Mouse (Mus musculus): ENCODE data around the gene Alyref2. TPM values are rescaled to one million over a fixed set of nuclear protein-coding genes. Genes with fewer than 3 reads are reported as not detected.
"Not testable (repeated sequence)": the region's sequence is repeated elsewhere in the genome, so short reads cannot be mapped to it uniquely, and the experiment has no call there.

Alyref2 gene
- polyA plus RNA-seq, 1 experiment from 2014 or later, result 12.8 TPM

DNA sequence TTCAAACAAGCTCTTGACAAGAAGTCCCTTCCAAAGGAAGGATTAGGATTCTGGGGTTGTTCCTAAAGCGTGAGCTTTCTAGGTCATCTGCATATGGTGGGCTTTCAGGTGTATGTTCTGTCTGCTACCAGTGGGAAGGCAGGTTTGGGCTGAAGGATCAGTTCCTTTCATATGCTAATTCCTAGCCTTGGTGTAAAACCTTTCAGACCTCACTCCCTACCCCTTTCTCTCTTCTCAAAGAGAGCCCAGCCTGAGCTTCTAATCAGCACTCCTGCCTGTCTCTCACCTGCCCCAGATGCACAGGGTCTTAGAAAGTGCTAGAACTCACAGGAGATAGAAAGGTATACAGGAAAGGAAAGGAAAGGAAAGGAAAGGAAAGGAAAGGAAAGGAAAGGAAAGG is 31.8 kb upstream of the Alyref2 start:
- ATAC-seq (ENCODE audit: extremely low read depth, insufficient number of reproducible peaks, low FRiP score, low TSS enrichment), result no peak
- H3K27me3 ChIP-seq (replicated peaks), result no peaks in the 10 kb centered on the region
- peaks cover 22% of the 10 kb centered on the region for H3K4me1 ChIP-seq
- H3K9me3 ChIP-seq, result no peaks in the 10 kb centered on the region
- no peak overlapping the region for H3K27ac ChIP-seq (replicated peaks)
- H3K4me3 ChIP-seq, result no peak overlapping the region
- H3K36me3 ChIP-seq, result no peaks in the 10 kb centered on the region
- no peak overlapping the region for H3K4me2 ChIP-seq
- WGBS, result 69% methylated on average over 1 of the region's 1 CpGs
- no peak overlapping the region for H3K9ac ChIP-seq

DNA sequence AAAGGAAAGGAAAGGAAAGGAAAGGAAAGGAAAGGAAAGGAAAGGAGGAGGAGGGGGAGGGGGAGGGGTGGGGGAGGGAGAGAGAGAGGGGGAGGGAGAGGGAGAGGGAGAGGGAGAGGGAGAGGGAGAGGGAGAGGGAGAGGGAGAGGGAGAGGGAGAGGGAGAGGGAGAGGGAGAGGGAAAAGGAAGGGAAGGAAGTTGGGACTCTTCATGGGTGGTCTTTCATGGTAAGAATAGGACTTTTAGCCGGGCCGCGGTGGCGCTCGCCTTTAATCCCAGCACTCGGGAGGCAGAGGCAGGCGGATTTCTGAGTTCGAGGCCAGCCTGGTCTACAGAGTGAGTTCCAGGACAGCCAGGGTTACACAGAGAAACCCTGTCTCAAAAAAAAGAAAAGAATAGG is 31.3 kb upstream of the Alyref2 start:
- 89% methylated on average over 8 of the region's 8 CpGs for WGBS
- H3K27ac ChIP-seq (replicated peaks); H3K9ac ChIP-seq; ATAC-seq (ENCODE audit: extremely low read depth, insufficient number of reproducible peaks, low FRiP score, low TSS enrichment); H3K27me3 ChIP-seq (replicated peaks); H3K36me3 ChIP-seq; H3K4me2 ChIP-seq; H3K9me3 ChIP-seq; H3K4me3 ChIP-seq: not testable (repeated sequence)
- H3K4me1 ChIP-seq, result peaks cover 22% of the 10 kb centered on the region

DNA sequence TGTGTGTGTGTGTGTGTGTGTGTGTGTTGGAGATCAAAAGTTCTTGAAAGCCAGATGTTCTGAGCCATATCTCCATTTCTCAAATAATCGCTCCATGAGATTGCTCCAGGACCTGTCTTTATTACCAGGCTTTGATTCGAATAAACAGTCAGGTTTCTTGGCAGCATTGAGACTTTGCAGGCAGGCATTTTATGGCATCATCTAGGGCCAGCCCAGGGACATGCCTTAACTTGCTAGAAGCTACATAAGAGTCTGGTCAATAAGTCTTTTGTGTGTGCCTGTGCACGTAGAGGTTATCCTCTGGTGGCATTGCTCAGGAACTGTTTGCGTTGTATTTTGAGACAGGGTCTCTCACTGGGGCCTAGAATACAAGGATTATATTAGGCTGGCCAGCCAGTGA is 29.8 kb upstream of the Alyref2 start:
- Histone ChIP-seq H3K4me3 (no peak overlapping the region), H3K4me1 (peaks cover 22% of the 10 kb centered on the region), H3K4me2 (no peak overlapping the region), H3K9me3 (no peaks in the 10 kb centered on the region), H3K9ac (no peak overlapping the region), H3K27ac (replicated peaks) (no peak overlapping the region), H3K36me3 (no peaks in the 10 kb centered on the region), H3K27me3 (replicated peaks) (no peaks in the 10 kb centered on the region)
- ATAC-seq (ENCODE audit: extremely low read depth, insufficient number of reproducible peaks, low FRiP score, low TSS enrichment), result no peak
- WGBS, result 67% methylated on average over 4 of the region's 4 CpGs

DNA sequence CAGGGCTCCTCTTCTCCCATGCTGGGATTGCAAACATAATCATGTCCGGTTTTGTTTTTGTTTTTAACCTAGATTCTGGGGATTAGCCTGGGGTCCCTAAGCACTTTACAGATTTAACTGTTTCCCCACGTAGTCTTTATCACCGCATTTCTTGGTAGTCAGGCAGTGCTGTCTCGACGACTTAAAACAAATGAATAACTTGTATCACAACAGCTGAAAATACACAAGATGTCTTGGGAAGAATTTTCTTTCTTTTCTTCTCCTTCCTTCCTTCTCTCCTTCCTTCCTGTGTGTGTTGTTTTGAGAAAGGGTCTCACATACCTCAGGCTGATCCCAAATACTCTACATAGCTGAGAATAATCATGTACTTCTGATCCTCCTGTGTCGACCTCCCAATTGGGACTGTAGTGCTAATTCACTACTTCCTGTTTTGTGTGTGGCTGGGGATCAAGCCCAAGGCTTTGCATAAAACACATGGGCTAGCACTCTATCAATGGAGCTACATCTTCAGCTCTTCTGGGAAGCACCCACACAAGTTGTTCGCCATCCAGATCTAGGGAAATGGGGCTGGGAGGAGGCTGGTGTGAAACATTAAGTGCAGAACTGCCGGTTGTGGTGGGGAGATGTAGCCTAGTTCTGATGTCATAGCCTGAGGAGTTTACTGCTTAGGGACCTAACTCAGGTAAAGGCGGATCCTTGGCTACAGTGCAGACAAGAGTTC is 29.2 kb upstream of the Alyref2 start:
- no peak overlapping the region for H3K9ac ChIP-seq
- peaks cover 21% of the 10 kb centered on the region for H3K4me1 ChIP-seq
- H3K36me3 ChIP-seq, result no peaks in the 10 kb centered on the region
- H3K9me3 ChIP-seq, result no peaks in the 10 kb centered on the region
- no peak overlapping the region for H3K4me3 ChIP-seq
- H3K27me3 ChIP-seq (replicated peaks), result no peaks in the 10 kb centered on the region
- H3K27ac ChIP-seq (replicated peaks), result no peak overlapping the region
- no peak overlapping the region for H3K4me2 ChIP-seq
- no peak for ATAC-seq (ENCODE audit: extremely low read depth, insufficient number of reproducible peaks, low FRiP score, low TSS enrichment)
- 58% methylated on average over 9 of the region's 9 CpGs for WGBS

DNA sequence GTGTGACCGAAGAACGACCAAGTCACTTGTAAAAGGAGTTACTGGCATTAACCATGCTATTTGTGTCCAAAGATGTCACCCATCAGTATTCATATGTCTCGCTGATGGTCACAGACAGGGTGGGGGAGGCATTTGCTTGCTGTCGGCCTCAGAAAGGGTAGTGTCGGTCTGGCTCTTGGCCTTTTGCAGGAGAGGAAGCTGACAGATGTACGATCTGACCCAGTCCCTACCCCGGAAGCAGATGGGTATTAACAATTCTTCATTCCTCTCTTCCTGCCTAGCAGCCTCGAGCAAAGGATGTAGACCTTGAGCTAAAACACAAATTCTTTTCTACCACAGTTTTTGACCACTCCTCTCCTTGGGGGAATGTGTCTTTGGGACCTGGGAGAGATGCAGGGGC is 26.2 kb upstream of the Alyref2 start:
- H3K9me3 ChIP-seq, result peaks cover 7% of the 10 kb centered on the region; the same call in 1 of the 2 replicates
- no peak for ATAC-seq (ENCODE audit: extremely low read depth, insufficient number of reproducible peaks, low FRiP score, low TSS enrichment)
- H3K4me3 ChIP-seq, result no peak overlapping the region
- H3K9ac ChIP-seq, result no peak overlapping the region
- 66% methylated on average over 8 of the region's 8 CpGs for WGBS
- no peak overlapping the region for H3K4me2 ChIP-seq
- no peaks in the 10 kb centered on the region for H3K4me1 ChIP-seq
- no peak overlapping the region for H3K27ac ChIP-seq (replicated peaks)
- no peaks in the 10 kb centered on the region for H3K27me3 ChIP-seq (replicated peaks)
- no peaks in the 10 kb centered on the region for H3K36me3 ChIP-seq

DNA sequence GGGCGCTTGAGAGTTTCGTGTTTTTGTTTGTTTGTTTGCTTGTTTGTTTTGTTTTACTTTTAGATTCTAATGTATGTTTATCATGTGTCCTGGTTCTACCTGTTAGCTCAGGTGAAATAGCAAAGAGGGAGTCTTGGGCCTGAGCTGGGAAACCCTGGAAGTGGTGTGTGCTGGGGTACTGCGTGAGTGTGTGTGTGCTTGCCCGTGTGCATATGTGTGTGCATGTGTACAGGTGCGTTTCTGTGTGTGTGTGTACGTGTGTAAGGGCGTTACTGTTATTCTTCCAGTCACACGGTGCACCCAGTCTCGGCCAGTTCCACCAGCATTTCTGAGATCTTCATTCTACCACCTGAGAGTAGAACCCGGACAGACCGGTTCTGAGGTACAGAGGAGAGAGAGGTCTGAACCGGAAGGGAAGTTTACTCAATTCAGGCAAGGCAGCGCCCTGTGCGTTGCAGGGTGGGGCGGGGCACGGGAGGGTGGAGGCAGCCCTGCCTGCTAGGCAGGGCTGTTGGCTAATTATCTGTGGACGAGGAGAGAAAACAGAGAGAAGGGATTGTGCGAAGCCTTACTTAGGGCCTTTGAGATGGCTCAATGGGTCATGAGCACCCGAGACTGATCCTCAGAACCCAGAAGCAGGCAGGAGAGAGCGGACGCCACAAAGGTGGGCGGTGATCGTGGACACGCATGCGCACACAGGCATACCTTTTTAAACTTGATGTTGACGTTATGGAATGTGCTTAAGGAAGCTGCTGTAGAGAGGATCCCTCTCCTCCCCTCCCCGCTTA is 25.3 kb upstream of the Alyref2 start:
- Histone ChIP-seq H3K36me3 (no peaks in the 10 kb centered on the region), H3K4me2 (peak overlapping the region; percentile 60), H3K4me1 (no peaks in the 10 kb centered on the region), H3K4me3 (peak overlapping the region; percentile 43), H3K27me3 (replicated peaks) (no peaks in the 10 kb centered on the region), H3K9ac (peak overlapping the region; percentile 69), H3K27ac (replicated peaks) (no peak overlapping the region), H3K9me3 (peaks cover 12% of the 10 kb centered on the region)
- no peak for ATAC-seq (ENCODE audit: extremely low read depth, insufficient number of reproducible peaks, low FRiP score, low TSS enrichment)
- 54% methylated on average over 27 of the region's 27 CpGs for WGBS

DNA sequence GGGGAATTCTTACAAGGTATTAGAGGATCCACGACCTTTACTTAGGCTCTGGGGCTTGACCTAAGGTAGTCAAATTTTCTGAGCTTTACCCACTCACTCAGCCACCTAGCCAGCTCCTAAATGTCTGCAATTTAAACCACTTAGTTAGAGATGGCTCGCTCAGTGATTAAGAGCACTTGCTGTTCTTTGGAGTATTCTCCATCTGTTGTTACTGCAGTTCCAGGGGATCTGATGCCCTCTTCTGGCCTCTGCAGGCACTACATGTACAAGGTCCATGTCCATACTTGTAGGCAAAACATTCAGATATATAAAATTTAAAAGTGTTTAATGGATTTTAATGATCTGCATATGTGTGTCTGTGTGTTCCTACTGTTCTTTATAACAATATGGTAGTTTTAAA is 24.3 kb upstream of the Alyref2 start:
- no peak overlapping the region for H3K4me3 ChIP-seq
- H3K27me3 ChIP-seq (replicated peaks), result no peaks in the 10 kb centered on the region
- 42% methylated on average over 2 of the region's 2 CpGs for WGBS
- H3K9ac ChIP-seq, result no peak overlapping the region
- no peaks in the 10 kb centered on the region for H3K4me1 ChIP-seq
- H3K9me3 ChIP-seq, result peaks cover 15% of the 10 kb centered on the region
- H3K4me2 ChIP-seq, result no peak overlapping the region
- ATAC-seq (ENCODE audit: extremely low read depth, insufficient number of reproducible peaks, low FRiP score, low TSS enrichment), result no peak
- H3K27ac ChIP-seq (replicated peaks), result no peak overlapping the region
- H3K36me3 ChIP-seq, result no peaks in the 10 kb centered on the region

DNA sequence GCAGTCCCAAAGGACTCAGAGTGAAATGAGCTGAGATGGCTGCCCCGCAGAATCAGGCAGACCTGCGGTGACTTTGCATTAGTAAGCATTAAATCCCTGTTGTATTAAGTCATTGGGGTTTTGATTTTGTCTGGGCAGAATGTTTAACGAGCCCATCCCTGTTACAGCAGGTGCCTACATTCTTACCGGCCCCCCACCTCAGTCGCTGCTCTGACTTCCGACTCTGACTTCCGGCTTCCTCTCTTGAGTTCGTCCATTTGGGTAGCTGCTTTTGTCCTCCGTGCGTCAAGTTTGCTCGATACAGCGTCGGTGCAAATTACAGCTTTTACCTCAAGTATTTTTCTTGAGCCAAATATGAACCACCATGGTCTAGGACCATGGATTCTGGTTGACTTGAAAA is 9.0 kb upstream of the Alyref2 start:
- Histone ChIP-seq H3K27ac (replicated peaks) (no peak overlapping the region), H3K4me1 (no peaks in the 10 kb centered on the region), H3K9ac (no peak overlapping the region), H3K27me3 (replicated peaks) (no peaks in the 10 kb centered on the region), H3K9me3 (peaks cover 28% of the 10 kb centered on the region), H3K4me3 (no peak overlapping the region), H3K4me2 (no peak overlapping the region), H3K36me3 (no peaks in the 10 kb centered on the region)
- 88% methylated on average over 13 of the region's 13 CpGs for WGBS
- ATAC-seq (ENCODE audit: extremely low read depth, insufficient number of reproducible peaks, low FRiP score, low TSS enrichment), result no peak

DNA sequence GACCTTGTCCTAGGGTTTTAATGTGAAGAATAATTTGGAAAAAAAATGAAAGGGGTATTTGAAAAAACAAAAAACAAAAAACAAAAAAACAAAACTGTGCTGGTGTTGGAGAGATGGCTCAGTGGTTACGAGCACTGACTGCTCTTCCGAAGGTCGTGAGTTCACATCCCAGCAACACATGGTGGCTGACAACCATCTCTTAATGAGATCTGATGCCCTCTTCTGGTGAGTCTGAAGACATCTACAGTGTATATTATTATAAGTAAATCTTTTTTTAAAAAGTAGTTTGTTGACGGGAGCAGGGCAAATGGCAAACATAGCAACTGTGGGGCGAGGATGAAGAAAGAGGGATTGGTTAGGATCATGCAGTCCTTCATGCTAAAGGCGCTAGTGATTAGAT is 7.9 kb upstream of the Alyref2 start:
- Histone ChIP-seq H3K36me3 (no peaks in the 10 kb centered on the region), H3K9ac (no peak overlapping the region), H3K4me1 (no peaks in the 10 kb centered on the region), H3K4me3 (no peak overlapping the region), H3K27ac (replicated peaks) (no peak overlapping the region), H3K9me3 (peaks cover 21% of the 10 kb centered on the region), H3K4me2 (no peak overlapping the region), H3K27me3 (replicated peaks) (no peaks in the 10 kb centered on the region)
- WGBS, result 86% methylated on average over 6 of the region's 6 CpGs
- ATAC-seq (ENCODE audit: extremely low read depth, insufficient number of reproducible peaks, low FRiP score, low TSS enrichment), result no peak

DNA sequence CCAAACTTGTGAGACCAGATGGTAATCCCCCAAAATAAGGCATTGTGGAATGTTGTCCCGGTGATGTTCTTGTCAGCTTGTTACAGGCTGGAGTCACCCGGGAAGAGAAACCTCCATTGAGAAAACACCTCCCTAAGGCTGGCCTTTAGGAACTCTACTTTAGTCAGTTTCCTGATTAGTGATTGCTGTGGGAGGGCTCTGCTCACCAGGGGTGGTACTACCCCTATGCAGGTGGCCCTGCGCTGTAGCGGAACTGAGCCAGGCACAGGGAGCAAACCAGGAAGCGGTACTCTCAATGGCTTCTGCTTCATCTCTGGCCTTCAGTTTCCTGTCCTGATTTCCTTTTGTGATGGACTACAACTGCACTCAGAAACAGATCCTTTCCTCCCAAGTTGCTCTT is 3.4 kb upstream of the Alyref2 start:
- 56% methylated on average over 5 of the region's 5 CpGs for WGBS
- no peaks in the 10 kb centered on the region for H3K27me3 ChIP-seq (replicated peaks)
- no peaks in the 10 kb centered on the region for H3K36me3 ChIP-seq
- H3K9me3 ChIP-seq, result peaks cover 5% of the 10 kb centered on the region; the same call in 1 of the 2 replicates
- no peak overlapping the region for H3K4me2 ChIP-seq
- ATAC-seq (ENCODE audit: extremely low read depth, insufficient number of reproducible peaks, low FRiP score, low TSS enrichment), result no peak
- no peak overlapping the region for H3K9ac ChIP-seq
- H3K4me1 ChIP-seq, result peaks cover 17% of the 10 kb centered on the region
- no peak overlapping the region for H3K4me3 ChIP-seq
- H3K27ac ChIP-seq (replicated peaks), result no peak overlapping the region

DNA sequence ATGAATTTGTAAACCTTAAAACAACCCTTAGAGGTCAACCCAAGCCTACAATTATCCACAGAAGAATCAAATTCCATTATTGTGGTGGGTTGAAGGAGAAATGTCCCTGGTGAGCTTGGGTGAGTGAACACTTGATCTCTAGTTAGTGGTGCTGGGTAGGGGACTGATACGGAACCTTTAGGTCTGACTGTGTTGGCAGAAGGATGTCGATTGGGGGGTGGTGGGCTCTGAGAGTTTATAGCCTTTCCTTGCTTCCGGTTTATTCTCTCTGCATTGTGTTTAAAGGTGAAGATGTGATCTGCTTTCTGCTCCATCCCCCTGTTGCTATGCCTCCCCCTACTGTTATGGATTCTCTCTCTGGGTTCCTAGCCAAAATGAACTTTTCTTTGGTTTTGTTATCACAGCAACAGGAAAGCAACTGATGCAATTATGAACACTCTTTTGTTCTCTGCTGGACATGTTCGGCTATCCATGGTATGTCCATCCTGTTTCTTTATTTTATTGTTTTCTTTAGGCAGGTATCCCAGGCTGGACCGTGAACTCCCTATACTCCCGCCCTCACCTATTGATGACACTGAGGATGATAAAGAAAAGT is 2.2 kb upstream of the Alyref2 start:
- no peak overlapping the region for H3K4me3 ChIP-seq
- H3K4me2 ChIP-seq, result peak overlapping the region; percentile 83
- ATAC-seq (ENCODE audit: extremely low read depth, insufficient number of reproducible peaks, low FRiP score, low TSS enrichment), result no peak

More for the DNA sequence above, 2.2 kb upstream of the Alyref2 start:
- Histone ChIP-seq H3K27ac (replicated peaks) (peak overlapping the region; percentile 97; the same call in 1 of the 2 replicates), H3K27me3 (replicated peaks) (no peaks in the 10 kb centered on the region), H3K9ac (no peak overlapping the region), H3K9me3 (peaks cover 5% of the 10 kb centered on the region; the same call in 1 of the 2 replicates), H3K36me3 (no peaks in the 10 kb centered on the region), H3K4me1 (peaks cover 17% of the 10 kb centered on the region)
- WGBS, result 50% methylated on average over 6 of the region's 6 CpGs
